Mouse (Mus musculus) layer of hippocampus, adult 8-10 months (tissue): Measurements from ENCODE around the gene Ell. TPM values are rescaled to one million over a fixed set of nuclear protein-coding genes. Genes with fewer than 3 reads are reported as not detected.

Source experiments
- DNase-seq, 2 experiments: peaks; one replicate each; pipeline ENCODE4 v3.0.0; 2022; ENCODE audit warnings: low spot score in 2 of 2
- total RNA-seq, 4 experiments: library from RNA; stranded (reverse); gene quantifications; 2 replicates each; pipeline ENCODE4 v1.2.4; 2022

Gene Ell
- 10 to 100 TPM; 19.6 to 22.0 (median 20.8) TPM for total RNA-seq

GRCm38 (mm10) chr8:70539077-70539813 is at the start of gene Ell:
TSS of gene Ell (plus strand) at chr8:70539457.
- DNase-seq, result peak; percentile 99

DNA sequence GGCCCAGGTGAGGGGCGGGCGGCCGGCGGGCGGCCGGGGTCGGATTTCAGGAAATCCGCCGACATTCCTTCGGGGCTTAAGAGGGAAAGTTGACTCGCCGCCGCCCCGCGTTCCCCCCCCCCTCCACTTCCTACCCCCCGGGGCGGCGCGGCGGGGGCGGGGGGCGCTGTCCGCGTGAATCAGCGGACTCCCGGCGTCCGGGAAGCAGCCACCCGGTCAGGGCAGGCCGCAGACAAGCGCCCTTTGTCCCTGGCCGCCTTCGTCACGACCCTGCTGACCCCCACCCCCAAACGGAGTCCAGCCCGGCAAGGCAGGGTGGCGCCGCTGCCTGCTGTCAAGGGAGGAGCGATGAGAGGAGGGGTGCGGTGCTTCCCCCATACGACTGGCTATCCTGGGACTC is 49.7 kb upstream of the Ell start:
- DNase-seq, result no peak

GRCm38 (mm10) chr8:70490061-70490879 is 49.0 kb upstream of the Ell start:
- DNase-seq, result no peak

DNA sequence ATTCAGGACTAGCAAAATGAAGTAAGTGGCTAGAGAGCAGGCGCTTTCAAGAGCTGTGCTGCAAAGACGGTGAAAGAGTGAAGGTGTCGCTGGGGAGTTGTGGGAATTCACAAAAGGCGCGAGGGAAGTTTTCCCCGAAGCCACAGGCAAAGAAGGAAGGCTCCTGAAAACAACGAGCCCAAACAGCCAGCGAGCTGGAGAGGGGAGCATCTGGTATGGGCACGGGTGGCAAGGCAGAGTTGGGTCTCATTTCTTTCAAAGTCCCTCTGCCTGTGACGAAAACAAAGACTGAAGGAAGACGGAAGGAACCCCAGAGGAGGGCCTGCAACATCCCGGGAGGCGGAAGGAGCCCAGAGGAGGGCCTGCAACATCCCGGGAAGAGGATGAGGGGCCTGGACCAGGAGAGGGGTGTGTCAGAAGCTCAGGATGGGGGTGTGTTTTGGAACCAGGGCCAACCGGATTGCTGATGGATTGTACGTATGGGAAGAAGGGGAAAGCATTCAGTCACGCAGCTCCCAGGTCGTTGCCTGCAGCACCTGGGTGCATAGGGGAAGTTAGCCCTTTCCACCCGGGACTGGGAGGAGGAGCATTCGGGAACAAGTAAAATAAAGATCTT is 48.3 kb upstream of the Ell start:
- no peak for DNase-seq

DNA sequence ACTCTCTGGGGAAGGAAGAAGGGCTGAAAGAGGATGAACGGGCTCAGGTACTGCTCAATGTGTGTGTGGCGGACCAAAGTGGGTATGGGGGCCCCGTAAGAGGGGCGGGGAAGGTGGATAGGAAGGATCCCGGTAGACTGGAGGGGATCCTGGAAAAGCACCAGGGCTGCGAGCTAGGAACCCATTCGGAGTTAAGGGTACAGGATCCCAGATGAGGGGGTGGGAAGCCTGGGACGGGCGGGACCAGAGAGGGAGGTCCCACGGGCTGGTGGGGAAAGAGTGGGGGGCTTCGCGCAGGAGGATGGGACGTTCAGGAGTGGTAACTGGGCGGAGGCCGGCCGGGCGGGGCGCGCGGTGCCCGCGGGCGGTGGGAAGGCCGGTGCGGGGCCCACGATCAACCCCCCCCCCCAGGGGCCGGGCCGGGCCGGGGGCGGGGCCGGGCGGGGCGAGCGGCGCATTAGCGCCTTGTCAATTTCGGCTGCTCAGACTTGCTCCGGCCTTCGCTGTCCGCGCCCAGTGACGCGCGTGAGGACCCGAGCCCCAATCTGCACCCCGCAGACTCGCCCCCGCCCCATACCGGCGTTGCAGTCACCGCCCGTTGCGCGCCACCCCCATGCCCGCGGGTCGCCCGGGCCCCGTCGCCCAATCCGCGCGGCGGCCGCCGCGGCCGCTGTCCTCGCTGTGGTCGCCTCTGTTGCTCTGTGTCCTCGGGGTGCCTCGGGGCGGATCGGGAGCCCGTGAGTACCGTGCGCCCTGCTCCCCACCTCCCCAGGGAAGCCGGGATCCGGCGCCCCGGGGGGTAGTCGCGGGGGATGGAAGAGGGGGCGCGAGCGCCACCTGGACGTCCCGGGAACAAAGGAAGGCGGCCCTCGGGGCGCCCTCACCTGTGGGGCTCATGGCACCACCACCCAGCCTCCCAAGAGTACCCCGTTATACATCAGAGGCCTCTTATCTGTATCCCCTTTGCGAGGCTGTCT is 46.3 kb upstream of the Ell start, which contains the start of gene Crlf1:
TSS of gene Crlf1 (plus strand) at position 495 of the 977 bp plus-strand sequence.
- DNase-seq, result no peak

DNA sequence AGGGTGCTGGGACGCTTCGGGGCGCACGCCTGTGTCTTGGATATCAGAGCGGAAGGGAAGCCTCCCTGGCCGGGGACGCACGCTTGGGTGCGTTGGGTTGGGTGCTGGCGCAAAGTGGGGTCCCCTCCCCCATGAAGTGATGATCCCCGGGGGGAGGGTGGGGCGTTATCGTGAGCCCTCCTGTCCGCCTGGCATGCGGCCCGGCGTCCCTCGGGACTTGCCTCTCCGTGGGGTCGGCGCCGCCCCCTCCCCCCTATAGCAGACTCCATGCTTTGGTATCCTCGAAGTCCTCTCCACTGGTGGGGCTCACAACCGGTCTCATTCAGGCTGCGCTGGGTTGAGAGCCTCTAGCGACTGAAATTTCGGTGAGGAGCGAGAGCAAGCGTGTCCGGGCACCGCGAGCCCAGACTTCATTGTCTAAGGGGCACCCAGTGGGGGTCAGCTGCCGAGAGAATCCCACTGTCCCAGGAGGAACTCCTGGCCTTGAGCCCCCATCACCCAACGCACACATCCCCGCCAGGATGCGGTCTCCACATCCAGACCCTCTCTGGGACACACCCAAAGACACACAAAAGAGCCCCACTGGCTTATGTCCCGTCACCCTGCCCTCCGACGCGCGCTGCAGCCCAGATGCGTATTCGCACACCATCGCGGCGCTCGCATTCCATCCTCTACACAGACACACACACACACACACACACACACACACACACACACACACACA is 45.4 kb upstream of the Ell start:
- no peak for DNase-seq

DNA sequence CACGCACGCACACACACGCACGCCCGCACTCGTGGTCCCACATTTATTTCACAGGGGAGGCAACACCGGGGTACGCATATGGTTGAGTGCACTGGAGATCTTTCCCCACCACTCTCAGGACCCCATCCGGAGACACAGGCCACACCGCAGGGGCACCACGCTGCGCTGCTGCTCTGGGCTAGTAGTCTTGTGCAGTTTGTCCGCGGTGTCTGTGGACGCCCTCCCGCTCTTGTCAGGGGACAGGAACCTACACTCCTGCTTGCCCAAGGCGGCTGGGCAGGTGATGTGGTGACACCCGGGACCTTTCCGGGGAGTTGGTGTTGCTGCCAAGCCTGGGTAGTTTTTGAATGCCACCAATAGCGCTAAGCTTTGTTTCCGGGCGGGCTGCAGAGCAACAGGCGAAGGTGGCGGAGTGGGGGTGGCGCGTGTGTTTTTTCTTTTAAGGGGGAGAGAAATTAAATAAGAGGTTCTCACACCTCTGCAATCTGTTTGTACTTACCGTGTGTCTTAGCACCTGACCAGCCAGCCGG is 44.8 kb upstream of the Ell start:
- DNase-seq, result no peak

DNA sequence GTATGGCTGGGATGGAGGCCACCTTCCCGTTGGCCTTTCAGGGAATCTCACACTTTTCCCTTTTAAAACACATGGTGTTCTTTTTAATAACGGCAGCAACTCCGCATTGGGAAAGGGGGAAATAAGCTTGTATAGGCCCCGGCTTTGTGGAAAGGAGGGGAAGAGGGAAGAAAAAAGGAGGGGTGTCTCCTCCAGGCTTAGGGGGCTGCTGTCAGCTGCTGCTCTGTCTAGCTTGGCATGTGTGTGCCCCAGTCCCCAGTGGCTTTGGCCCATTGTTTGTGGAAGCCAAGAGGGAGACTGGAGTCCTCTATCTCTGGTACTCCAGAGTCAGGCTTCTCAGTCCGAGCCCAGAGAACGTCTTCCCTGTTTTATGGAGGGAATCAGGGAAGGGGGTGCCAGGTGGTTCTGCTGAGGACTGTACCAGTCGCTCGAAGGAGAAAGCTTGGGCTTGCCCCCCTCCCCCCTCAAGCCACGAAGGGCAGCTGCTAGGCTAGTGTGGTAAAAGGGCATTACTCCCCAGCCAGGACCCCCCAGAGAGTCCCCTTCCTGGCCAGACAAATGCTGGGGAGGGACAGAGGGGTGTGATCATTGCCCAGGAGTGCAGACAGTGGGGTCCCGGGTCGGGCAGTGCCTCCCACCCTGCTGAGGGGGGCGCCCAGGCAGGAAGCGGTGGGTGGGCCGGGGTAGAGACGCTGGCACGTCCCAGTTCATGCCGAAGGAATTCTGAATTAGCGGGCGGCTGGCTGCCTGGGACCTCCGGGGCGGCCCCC is 44.1 kb upstream of the Ell start:
- no peak for DNase-seq

GRCm38 (mm10) chr8:70495771-70496062 is 43.5 kb upstream of the Ell start:
- DNase-seq, result no peak

- no peak for DNase-seq
Measured at GRCm38 (mm10) chr8:70500386-70501301, 38.6 kb upstream of the Ell start.

GRCm38 (mm10) chr8:70501820-70502529 is 37.3 kb upstream of the Ell start:
- no peak for DNase-seq

- DNase-seq, result no peak
Measured at GRCm38 (mm10) chr8:70502540-70502939, 36.7 kb upstream of the Ell start.

GRCm38 (mm10) chr8:70503062-70503750 is 36.1 kb upstream of the Ell start:
- no peak for DNase-seq

- peak in 1 of 2 experiments; percentile 65 for DNase-seq
Measured at GRCm38 (mm10) chr8:70504291-70504716, 35.0 kb upstream of the Ell start.

DNA sequence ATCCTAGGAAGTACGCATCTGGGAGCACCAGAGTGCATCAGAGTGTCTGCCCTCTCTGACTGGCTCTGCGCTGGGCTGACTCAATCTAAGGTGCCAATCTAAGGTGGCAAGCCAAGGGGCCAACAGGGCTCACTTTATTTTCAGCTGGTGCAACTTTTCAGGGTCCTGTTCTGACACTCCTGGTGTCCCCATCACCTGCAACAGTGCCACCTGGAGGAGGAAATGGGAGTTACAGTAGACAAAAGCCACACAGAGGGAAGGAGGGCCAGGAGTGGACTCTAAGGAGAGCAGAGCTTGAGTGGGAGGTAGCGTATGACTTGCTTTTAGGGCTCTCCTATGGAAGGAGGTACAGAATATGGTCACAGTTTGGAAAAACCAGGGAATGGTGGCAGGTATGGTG is 34.4 kb upstream of the Ell start:
- peak; percentile 75 to 79 for DNase-seq

GRCm38 (mm10) chr8:70505698-70506327 is 33.4 kb upstream of the Ell start:
- DNase-seq, result no peak
